Mouse (Mus musculus) cerebellum, adult (tissue): Measurements from ENCODE around the gene Hsd11b1.

Source experiments
- ATAC-seq: cut with Nextera tagmentation; 2 replicates; pipeline ENCODE4 v1.9.2; 2017; ENCODE audit warnings: mild to moderate bottlenecking, moderate library complexity, mixed read lengths; ENCODE audit not compliant: insufficient number of reproducible peaks, low FRiP score, low TSS enrichment

Gene Hsd11b1

GRCm38 (mm10) chr1:193250026-193250425, 13.8 kb downstream of the Hsd11b1 start:
- no peak for ATAC-seq

- no peak for ATAC-seq
Observed at GRCm38 (mm10) chr1:193244235-193244634, 19.6 kb downstream of the Hsd11b1 start.

- no peak for ATAC-seq
Observed at GRCm38 (mm10) chr1:193243571-193244193, 20.2 kb downstream of the Hsd11b1 start.

GRCm38 (mm10) chr1:193242863-193243262, 21.0 kb downstream of the Hsd11b1 start:
- no peak for ATAC-seq

- peak; percentile 97 for ATAC-seq
Observed at GRCm38 (mm10) chr1:193242238-193242637, 21.6 kb downstream of the Hsd11b1 start.

- no peak for ATAC-seq
Observed at GRCm38 (mm10) chr1:193241436-193241835, 22.4 kb downstream of the Hsd11b1 start.

- no peak for ATAC-seq
Observed at GRCm38 (mm10) chr1:193238426-193238825, 25.4 kb downstream of the Hsd11b1 start.

- ATAC-seq = no peak
Observed at GRCm38 (mm10) chr1:193234930-193235329, 28.9 kb downstream of the Hsd11b1 start.

GRCm38 (mm10) chr1:193234130-193234645, 29.7 kb downstream of the Hsd11b1 start:
- ATAC-seq = no peak

- ATAC-seq = no peak
Observed at GRCm38 (mm10) chr1:193232732-193233131, 31.1 kb downstream of the Hsd11b1 start.

- ATAC-seq = no peak
Observed at GRCm38 (mm10) chr1:193230935-193231334, 32.9 kb downstream of the Hsd11b1 start.

GRCm38 (mm10) chr1:193230531-193230930, 33.3 kb downstream of the Hsd11b1 start:
- ATAC-seq = no peak

GRCm38 (mm10) chr1:193229570-193229969, 34.3 kb downstream of the Hsd11b1 start:
- ATAC-seq = no peak

- no peak for ATAC-seq
Observed at GRCm38 (mm10) chr1:193227537-193227936, 36.3 kb downstream of the Hsd11b1 start.

- no peak for ATAC-seq
Observed at GRCm38 (mm10) chr1:193226724-193227522, 37.0 kb downstream of the Hsd11b1 start.

GRCm38 (mm10) chr1:193226114-193226513, 37.8 kb downstream of the Hsd11b1 start:
- ATAC-seq = no peak

GRCm38 (mm10) chr1:193225531-193225930, 38.3 kb downstream of the Hsd11b1 start:
- ATAC-seq = no peak

GRCm38 (mm10) chr1:193220408-193220807, 43.5 kb downstream of the Hsd11b1 start:
- no peak for ATAC-seq

- no peak for ATAC-seq
Observed at GRCm38 (mm10) chr1:193216000-193216399, 47.9 kb downstream of the Hsd11b1 start.

GRCm38 (mm10) chr1:193214053-193214452, 49.8 kb downstream of the Hsd11b1 start:
- ATAC-seq = no peak

GRCm38 (mm10) chr1:193211371-193211770, 52.5 kb downstream of the Hsd11b1 start:
- no peak for ATAC-seq

- ATAC-seq = peak; percentile 83
Observed at GRCm38 (mm10) chr1:193208178-193208577, 55.7 kb downstream of the Hsd11b1 start.
